Mouse (Mus musculus): ENCODE results near the gene Mknk2.

Mknk2 gene

DNA sequence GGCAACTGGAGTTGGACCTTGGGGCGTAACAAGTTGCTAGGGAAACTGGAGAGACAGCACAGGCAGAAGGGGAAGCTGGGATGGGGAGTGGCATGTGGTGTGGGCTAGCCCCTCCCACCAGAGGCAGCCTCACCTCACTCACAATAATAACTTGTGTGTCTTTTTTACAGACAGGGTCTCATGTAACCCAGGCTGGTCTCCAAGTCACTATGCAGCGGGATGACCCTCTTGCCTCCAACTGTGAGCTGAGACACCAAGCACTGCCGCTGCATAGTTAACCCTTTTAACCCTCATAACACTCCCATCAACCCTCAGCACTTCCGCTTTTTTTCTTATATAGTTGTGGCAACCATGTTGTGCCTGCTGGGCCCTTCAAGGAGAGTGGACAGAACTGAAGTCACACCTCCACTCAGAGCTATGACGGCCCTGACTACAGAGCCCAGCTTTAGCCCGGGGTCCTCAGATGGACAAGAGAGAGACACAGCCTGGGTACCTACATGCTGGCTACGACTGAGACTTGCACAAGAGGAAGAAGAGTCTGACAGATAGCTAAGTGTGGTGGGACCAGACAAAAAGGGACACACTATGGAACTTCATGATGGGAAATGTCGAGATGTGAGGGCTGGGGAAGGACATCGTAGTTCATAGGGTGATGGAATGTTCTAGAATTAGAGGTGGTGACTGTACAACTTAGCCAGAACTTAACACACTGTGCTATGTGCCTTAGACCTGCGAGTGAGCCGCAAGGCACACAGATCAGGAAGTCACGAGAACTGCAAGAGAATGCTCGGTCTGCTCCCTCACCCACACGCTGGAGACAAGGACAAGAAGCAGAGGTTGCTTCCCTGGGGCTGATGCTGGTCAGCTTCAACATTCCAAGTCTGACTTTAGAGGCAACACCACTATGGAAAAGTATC is 14.6 kb upstream of the Mknk2 start:
- DNase-seq (ENCODE audit: low spot score in 2 of 2): no peak

DNA sequence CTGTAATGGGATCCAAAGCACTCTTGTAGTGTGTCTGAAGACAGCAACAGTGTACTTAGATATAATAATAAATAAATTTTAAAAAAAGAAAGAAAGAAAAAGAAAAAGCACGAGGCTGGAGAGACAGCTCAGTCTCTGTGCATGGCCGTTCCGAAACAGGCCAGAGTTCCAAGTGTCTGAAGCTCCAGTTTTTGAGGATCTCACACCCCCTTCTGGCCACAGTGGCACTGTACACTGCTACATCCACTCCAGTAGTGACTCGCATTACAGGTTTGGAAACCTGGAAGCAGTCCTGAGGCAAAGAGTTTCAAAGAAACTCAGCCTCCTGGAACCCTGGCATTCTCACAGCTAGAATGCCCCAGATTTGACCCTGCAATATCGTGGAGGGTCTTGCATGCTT is 9.9 kb upstream of the Mknk2 start:
- DNase-seq (ENCODE audit: low spot score in 2 of 2): peak in 1 of 2 experiments; percentile 60

DNA sequence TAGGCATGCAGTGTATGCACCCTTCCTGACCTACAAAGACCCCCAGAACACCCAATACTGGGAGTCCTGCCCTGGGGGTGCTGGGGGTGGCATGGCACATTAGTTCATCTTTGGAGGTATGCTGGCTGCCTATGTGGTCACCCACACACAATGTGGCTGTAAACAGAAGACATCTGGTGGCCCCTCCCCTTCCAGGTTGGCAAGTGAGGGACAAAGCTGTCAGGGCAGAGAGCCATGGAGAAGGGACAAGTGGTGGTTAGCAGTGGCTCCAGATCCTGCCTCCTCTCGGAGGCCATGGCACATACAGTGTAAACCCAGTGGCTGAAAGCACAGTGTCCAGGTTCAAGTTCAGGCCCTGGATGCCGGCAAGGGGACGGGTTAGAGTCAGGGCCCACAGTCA is 8.7 kb upstream of the Mknk2 start:
- DNase-seq (ENCODE audit: low spot score in 2 of 2): no peak

DNA sequence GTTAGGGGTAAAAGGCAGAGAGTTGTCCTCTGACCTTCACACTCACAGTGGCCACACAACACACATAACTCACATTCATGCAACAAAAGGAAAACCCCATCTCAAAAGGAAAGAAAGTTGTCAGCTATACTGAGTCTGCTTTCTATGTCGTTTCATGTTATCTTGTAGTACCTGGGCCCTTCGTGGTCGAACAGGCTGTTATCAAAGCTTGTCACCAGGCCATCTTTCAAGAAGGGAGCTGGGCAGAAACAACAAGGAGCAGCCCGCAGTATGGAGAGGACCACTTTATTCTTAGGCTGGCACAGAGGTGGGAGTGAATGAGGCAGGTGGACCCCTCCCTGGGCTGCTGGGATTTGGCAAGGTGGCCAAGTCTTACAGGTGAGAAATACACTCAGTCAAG is 7.1 kb upstream of the Mknk2 start:
- no peak for DNase-seq (ENCODE audit: low spot score in 2 of 2)

DNA sequence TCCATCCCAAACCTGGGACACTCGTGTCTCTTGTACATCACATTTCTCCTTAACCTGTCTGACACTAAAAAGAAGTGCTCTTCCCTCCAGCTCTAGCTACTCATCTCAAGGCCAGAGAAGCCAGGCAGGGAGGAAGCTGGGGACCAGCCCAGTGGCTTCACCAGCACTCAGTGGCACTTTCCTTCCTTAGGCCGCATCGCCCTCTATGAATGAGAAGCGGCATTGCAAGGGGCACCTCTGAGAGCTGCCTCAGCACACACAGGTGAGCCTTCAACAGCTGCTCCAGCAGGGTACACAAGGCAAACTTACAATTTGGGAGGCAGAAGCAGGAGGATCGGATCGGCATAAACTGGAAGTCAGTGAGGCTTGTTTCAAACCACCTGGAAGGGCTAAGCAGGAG is 6.3 kb upstream of the Mknk2 start:
- no peak for DNase-seq (ENCODE audit: low spot score in 2 of 2)

DNA sequence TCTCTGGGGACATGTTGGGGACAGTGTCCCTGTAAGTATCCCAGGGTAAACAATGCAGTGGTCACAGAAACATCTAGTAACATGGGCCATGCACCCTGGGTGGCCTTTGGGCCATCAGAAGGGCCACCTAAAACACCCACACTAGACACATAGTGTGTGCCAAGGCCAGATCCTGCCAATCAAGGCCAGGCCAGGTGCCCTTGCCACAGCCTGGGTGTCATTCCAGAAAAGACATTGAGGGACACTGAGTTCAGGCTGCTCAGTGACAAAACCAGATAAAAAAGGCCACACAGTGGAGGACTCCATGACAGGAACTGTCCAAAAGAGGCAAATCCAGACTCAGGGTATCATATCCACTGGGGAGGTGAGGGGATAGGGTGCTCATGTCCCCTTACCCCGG is 5.7 kb upstream of the Mknk2 start:
- no peak for DNase-seq (ENCODE audit: low spot score in 2 of 2)

DNA sequence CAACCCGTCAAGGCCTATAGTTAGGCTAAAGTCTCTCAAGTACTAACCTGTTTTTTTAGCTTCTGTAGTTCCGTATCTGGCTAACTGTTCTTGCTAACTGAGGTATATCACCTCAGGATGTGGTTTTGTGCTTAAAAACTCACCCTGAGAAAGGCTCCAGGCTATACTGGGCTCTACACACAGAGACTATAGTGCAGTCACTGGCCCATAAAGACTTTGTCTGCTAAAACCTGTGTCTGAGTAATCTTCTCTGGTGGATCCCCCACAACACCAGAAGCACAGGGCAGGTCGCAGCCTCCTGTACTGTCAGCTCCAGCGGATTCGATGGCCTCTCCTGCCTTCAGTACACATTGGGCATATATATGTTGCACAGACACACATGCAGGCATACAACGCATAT is 4.1 kb upstream of the Mknk2 start:
- no peak for DNase-seq (ENCODE audit: low spot score in 2 of 2)

DNA sequence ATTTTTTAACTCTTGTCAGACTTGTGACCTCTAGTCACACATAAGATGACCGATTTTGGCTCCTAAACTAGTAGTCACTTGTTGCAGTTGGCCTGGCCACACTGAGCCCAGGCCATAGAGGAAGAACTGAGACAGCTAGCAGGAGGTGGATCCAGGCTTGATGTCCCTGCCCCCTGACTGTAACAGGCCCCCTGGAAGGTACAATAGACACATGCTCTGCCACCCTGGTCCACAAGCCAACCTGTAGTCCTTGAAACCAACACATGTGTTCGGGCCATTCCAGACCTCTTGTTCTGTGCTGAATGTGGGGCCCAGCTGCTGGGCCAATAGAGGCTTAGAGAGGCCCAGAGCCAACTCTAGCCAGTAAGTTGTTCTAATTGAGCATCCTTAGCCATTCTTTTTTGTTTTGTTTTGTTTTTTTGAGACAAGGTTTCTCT is 2.4 kb upstream of the Mknk2 start:
- no peak for DNase-seq (ENCODE audit: low spot score in 2 of 2)

DNA sequence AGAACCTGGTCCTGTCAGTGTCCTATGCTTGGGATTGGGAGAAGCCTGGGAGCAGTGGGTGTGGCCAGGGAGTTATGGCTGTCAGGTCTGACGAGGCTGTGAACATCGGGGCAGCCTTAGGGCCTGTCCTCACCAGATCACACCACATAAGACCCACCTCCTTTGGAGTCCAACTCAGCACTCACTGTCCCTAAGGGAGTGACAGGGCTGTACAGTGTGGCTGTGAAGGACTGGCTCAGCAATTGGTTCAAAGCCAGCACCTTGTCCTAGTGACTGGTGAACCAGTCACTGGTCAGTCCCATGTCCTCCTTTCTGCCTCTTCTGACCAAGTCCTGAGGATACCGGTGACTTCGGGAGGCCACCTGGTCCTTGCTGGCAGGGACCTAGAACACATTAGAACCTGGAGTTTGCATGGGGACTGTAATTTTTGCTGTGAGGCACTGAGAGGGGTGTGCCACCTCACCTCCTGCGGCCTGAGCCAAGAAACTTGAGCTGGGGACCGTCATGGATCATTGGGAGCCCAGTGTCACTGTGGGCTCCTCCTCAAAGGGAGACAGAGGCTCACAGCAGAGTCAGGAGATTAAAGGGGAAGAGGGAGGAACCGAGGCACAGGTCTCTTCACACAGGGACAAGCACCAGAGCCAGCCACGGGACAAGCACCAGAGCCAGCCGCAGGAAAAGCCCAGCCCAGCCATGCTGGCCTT is 1.8 kb upstream of the Mknk2 start:
- DNase-seq (ENCODE audit: low spot score in 2 of 2): no peak

DNA sequence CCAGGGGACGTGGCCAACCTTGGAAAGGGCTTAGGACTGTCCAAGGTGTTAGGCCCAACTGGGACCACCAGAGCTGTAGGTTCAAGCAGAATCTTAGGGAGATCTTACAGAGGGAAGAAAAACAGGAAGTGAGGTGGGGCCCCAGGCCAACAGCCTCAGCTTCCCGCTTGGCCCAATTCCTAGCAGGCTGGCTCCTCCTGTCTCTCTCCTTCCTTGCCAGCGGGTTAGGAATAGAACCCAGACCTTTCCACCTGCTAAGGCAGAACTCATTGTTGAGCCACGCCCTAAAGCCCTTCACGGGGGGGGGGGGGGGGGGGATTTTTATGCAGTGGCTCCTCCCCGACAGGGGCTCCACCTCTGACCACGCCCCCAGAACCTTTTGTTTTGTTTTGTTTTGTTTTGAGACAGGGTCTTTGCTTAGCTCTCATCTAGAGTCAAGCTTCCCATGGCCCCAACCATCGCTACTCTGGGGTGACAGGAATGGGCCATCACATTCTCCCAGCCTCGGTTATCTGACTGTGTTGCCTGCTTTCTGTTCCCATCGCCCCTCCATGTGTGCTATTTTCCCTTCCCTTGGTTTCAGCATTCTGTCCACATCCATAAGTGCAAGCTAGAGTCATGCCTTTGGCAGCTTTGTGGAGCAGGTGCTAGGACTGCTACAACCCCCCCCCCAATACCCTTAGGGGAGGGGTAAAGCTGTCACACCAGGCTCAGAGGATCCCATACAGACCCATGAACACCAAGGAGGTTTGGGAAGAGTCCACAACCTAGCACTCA is 877 bp upstream of the Mknk2 start:
- DNase-seq (ENCODE audit: low spot score in 2 of 2): no peak

DNA sequence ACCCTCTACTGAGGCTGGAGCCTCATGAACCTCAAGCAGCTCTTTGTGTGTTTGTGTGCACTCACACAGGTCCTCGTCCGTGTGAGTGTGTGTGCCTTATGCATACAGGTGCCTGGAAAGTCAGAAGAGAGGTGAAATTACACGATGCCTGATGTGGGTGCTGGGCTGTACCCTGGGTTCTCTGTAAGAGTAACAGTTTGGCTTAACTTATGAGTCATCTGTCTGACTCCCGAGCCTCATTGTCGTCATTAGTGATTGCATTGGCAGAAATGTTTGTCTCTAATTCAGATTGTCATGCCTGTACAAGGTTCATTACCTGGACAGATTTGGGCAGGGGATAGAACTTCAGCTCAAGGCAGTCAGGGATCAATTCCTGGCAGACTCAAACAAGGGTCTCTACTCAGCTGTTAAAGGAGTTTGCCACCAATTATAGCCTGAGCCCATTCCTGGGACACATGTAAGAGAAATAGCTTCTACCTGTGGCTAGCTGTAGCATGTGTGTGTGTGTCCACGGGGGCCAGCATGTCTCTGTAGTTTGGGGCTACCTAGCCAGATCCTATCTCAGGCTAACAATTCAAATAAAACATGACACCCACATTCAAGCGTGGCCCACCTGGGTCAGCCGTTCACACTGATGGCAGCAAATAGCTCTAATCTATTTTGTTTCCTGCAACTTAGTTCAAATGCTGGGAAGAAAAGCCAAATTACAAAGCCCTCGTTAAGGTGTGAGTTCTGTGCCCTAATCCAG is 610 bp downstream of the Mknk2 start:
- DNase-seq (ENCODE audit: low spot score in 2 of 2): no peak

DNA sequence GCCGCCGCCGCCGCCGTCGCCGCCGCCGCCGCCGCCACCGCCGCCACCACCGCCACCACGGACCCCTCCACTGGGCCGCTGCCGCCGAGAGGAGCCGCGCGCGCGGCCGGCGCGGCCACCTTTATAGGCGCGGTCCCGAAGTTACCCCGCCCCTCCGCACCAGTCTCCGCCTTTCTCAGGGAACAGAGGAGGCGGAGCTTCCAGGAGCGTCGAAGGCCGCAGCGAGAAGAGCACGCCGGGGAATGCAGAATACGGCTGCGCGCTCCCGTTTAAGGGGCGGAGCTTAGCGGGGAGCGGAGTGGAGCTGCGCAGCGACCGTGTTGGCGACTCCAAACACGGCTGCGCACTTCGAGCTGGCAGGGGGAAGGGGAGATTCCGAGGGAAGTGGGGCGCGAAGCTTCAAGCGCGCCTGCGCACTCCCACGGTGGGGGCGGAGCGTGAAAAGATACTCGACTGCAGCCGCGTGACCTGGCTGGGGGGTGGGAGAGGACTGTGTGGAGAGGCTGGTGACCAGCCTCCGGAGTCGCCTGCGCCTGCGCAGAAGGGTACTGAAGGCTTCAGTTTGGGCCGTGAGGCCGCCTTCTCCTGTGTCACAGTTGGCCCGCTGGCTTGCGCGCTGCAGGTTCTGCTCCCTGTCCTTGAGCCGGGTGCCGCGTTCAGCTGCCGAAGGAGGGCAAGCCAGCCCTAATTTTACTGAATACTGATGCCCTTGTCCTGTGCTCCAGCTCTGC is 1.5 kb downstream of the Mknk2 start:
- peak; percentile 98 to 99 for DNase-seq (ENCODE audit: low spot score in 2 of 2)

DNA sequence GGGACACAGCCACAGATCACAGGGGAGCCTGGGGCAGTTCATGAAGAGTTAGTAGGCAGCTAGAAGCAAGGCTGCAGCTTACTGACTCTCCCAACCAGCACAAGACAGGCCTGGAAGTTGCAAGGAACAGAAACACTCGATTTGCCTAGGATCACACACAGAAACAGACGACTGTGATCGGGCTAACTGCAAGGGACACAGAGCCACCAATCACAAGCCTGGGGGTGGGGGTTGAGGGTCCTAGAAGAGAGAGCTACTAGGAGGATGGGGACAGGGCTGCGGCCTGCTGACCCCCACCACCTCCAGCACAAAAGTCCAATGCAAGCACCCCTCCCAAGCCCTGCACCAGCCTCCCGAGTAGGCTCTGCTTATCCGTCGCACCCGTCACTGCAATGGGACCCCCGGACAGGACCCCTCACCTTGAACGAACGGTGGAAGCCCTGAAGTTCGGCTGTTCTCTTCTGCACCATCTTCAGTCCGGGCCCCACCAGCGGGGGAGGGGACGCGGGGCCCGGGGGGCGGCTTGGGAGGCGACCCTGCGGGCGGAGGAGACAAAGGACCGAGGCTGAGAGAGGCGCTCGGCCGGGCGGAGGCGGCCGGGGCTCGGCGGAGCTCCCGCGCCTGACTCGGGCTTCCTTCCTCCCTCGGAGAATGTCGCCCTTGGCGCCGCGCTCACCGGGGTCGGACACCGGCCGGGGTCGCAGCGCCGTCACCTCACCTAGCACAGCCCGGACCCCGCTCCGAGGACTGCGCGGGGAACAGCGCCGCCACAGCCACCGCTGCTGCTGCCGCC is 2.3 kb downstream of the Mknk2 start:
- peak in 1 of 2 experiments; percentile 38 for DNase-seq (ENCODE audit: low spot score in 2 of 2)

DNA sequence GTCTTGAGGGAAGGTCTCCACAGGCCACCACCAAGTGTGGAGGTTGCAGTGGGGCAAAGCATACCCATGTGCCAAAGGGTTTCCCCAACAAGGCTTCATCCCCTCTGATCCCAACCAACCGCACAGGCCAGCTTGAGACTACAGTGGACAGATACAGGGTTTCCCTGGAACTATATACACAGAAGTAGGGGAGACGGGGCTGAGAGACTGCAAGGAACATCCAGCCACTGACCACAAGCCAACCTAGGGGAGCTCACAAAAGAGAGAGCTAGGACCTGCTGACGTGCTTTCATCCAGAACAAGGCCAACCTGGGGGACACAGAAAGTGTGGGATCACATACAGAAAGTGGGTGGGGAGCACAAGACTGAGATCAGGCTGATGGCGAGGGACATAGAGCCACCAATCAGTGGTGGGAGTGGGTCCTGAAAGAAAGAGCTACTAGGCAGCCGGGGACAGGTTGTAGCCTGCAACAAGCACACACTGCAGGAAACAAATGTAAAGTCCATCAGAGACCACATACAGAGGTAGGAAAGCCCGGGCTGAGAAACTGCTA is 3.0 kb downstream of the Mknk2 start:
- DNase-seq (ENCODE audit: low spot score in 2 of 2): no peak

DNA sequence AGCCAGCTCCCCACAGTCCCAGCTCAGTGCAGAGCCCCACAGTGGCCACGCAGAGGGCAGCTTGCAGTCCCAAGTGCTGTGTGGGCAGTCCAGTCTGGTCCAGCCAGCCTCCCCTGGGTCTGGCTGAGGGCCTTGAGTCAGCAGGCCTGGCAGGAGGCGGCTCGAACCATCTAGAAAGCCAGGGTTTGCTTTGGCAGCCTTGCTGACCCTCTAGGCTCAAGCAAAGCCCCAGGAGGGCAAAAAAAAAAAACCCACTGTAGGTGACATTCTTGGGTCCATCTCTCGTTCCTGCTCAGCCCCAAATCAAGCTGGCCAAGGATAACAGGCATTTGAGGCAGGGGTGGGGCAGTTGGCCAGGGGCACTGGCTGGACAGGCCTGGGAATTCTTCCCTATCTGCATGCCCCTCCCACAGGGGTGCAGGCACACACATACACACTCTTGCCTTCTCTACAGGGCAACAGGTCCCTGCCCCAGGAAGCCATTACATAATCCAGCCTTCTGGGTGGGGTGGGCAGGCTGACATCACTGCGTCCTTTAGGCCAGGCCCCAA is 3.7 kb downstream of the Mknk2 start:
- no peak for DNase-seq (ENCODE audit: low spot score in 2 of 2)

DNA sequence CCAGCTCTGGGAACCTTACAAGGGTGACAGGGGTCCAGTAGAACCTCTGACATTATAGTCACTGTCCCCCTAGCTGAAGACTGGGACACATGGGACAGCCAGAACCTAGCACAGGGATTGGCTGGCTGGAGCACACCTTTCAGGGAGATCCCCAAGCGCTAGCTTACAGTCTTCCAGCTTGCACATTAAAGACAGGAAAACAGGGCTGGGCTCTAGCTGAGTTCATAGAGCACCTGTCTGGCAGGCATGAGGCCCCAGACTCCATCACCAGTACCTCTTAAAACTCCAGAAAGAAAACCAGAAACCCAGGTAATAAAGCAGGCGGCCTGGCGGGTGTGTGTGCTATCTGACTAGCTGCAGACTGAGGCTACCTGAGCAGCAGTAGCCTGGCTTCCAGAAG is 4.2 kb downstream of the Mknk2 start:
- DNase-seq (ENCODE audit: low spot score in 2 of 2): no peak

DNA sequence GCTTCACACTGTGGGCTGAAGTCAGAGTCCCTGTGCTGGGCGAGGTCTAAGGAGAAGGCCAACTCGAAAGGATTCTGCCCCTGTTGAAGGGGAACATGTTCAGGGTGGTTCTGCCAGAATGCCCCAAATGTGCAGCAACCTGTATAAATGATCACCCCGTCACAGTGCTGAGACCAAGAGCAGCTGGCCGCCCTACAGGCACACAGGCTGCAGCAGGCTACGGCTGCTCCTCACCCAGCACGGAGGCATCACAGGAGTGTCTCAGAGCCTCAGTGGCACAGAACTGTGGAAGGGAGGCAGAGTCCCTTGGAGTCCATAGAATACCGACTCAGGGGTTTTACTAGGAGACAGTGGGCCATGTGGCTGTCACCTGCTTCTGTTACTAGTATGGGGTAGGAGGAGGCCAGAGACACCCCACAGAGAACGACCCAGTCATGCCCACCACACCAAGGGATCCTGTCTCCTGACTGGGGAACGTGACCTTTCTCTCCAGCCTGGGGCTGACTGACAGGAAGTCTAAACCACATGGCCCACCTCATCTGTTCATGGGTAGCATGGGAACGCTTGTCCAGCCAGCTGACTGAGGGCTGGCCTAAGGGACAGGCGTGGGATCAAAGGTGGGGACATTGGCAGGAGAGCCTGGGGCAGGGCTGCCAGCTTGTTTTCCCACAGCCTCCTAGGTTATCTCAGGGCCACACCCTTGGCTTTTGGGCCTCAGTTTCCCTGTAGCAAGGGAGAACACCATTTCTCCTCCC is 5.8 kb downstream of the Mknk2 start:
- no peak for DNase-seq (ENCODE audit: low spot score in 2 of 2)

DNA sequence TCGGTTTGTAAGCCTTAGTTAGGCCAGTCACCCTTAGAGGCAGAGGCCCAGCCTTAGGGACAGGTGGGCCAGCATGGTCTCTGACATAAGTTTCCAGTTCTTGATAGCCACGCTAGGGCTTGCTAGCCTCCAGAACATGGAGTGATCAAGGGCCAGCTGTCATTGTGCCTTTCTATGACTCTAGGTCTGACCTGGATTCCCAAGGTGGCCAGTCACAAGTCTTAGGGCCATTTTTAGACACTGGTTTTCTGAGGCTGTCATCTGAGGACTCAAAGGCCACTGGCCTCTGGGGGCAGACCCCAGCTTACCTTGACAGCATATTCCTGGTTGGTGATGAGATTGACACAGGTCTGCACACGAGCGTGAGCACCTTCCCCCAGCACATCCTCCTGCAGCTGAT is 6.7 kb downstream of the Mknk2 start:
- DNase-seq (ENCODE audit: low spot score in 2 of 2): no peak

DNA sequence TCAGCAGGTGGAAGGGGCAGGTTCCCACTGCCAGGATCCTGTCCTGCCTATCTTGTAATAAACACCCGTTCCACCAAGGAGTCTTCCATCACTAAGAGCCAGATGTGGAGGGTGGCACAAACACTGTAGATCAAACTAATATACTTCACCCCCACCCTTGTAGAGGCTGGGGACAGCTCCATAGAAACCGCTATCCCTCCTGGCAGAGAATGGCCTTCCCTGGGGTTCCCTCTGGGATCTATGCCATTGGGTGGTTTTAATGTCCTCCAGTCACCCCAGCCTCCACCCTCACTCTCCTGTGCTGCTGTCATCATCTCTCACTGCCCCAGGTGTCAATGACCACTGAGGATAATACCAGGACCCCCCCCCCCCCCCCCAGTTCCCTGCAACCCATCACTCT is 7.4 kb downstream of the Mknk2 start:
- DNase-seq (ENCODE audit: low spot score in 2 of 2): no peak
